Mouse (Mus musculus) megakaryocyte, embryonic 14.5 days (primary cell): ENCODE data around the gene Nkd1.

Experiments used
- FLI1 ChIP-seq: IDR thresholded peaks from 2 replicates; pipeline ENCODE4 v1.6.1; 2012; ENCODE audit warnings: low read length, inconsistent platforms, mixed read lengths
- GATA1 ChIP-seq: IDR thresholded peaks from 3 replicates; pipeline ENCODE4 v1.6.1; 2012; ENCODE audit warnings: mixed read lengths, low read length, inconsistent platforms, borderline replicate concordance

DNA sequence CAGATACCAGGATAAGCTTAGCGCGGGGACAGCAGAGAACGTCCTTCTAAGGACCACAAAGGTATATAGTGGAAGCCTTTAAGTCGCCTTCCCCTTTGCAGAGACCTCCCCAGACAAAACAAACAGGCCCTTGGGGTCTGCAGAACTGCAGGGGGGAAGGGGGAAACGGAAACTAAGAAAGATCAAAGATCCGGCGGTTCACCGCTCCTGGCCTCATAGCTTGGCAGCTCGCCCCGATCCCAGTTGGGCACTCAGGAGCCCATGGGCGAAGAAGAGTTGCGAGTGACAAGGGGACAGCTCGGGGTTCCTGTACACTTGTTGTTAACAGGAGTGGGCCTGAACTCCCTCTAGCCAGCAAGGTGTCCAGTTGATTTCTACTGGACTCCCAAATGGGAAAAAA is 773 bp upstream of the Nkd1 start:
- TF ChIP-seq GATA1 (no peak), FLI1 (no peak)
